Mouse (Mus musculus) frontal cortex, adult 2 months (tissue): ENCODE measurements at regions not wholly inside any gene's neighbourhood (a gene's known extent, or its start where the extent isn't known, plus 50 kb on each side); places are given as distances from the start of the nearest gene placed in this dataset.

Experiments
- DNase-seq, 2 experiments: peaks; one replicate each; pipeline ENCODE4 v3.0.0; 2022; ENCODE audit warnings: low spot score in 1 of 2; ENCODE audit errors: extremely low spot score in 1 of 2

GRCm38 (mm10) chr6:117237096-117237495, 68.8 kb downstream of the Cxcl12 start:
- no peak for DNase-seq

- DNase-seq, result no peak
These were observed 72.9 kb downstream of the Cxcl12 start for GRCm38 (mm10) chr6:117241206-117241605.

DNA sequence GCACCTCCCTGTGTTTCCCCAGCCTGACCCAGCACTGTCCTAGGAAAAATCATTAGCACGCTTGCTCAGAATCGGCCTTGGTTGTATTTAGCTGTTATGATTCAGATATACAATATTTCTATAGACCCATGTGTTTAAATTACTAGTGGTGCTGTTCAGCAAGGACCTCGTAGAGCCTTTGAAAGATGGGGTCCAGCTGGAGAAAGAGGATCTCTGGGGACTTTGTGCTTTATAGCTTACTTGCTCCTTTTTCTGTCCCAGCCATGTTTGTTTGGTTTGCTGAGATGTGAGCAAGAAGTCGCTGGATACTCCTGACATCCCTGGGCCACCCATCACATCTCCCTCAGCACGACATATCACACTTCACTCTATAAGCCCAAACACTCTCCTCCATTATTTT, 77.1 kb downstream of the Cxcl12 start:
- DNase-seq, result no peak

DNA sequence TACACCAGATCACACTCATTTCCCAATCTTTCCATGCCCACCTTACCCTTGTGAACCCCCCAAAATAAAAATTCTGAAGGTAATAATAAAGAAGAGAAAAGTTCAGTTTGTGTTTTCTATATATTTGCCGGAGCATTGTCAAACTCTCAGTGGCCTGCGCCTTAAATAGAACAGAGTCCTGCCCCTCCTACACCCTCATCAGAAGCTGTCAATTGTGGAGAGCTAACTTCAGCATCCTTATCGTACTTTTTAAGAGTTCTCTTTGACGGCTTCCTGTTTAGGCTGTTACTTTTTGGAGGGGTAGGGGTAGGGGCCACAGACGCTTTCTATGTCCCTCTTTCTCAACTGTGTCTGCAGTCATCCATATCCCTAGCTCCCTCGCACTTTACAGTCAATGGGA, 77.5 kb downstream of the Cxcl12 start:
- no peak for DNase-seq

GRCm38 (mm10) chr6:117249230-117249921, 81.0 kb downstream of the Cxcl12 start:
- no peak for DNase-seq

DNA sequence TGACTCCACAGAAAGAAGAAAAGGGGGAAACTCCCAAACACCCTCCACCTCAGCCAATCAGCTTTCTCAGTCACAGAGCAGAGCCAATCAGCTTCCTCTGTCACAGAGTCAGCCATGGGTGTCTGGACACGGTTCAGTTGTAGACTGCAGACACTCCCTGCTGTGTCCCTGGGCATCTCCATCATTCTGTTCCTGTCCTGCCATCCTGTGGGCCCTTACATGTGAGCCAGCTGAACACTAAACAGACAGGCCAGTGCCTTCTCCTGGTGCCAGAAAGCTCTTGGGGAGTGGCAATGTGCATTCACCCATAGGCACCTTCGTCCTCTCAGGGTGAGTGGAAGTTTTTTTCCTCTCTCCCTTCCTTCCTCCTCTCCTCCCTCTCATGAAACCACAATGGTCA, 81.7 kb downstream of the Cxcl12 start:
- no peak for DNase-seq

DNA sequence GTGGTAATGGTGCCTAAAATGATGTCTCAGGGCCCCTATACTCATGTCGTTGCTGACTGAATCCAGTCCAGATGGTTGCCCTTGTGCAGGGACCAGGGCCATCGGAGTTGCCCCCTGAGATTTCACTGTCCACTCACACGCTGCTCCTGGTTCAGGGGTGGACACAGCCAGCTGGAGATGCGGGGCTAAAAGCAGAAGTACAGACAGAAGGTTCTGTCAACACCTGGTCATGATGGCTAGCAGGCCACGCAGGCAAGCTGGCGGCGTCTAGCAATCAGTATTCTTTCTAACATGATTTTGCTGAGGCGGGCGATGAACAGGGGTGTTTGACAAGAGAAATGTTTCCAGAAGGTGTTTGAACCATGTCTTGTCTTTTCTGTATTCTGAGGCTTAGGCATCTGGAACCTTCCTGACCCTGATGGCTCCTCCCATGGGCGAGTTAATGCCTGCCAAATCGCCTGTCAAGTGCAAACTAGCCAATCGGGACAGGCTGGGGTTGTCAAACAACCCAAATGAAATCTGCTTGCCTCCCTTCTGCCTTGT, 83.1 kb downstream of the Cxcl12 start:
- no peak for DNase-seq

- no peak for DNase-seq
These were observed 84.0 kb downstream of the Cxcl12 start for GRCm38 (mm10) chr6:117252361-117252760.

DNA sequence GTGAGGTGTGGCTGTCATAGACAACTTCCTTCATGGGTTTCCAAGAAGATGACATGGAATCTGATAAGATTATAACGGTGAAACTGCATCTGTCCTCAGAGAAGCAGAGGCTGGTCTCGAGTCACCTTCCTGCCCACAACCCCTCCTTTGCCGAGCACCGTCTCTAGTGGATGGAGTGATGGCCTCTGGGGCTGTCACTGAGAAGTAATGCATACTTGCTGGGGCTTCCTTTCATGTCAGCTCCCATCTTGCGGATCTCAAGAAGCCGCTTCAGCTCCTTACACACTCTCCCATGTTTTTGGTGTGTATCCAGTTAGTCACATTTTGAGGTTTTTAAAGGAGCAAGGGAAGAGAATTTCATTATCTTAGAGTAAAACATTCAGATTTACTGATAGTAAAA, 84.7 kb downstream of the Cxcl12 start:
- DNase-seq, result no peak

GRCm38 (mm10) chr6:117253586-117254330, 85.4 kb downstream of the Cxcl12 start:
- no peak for DNase-seq

DNA sequence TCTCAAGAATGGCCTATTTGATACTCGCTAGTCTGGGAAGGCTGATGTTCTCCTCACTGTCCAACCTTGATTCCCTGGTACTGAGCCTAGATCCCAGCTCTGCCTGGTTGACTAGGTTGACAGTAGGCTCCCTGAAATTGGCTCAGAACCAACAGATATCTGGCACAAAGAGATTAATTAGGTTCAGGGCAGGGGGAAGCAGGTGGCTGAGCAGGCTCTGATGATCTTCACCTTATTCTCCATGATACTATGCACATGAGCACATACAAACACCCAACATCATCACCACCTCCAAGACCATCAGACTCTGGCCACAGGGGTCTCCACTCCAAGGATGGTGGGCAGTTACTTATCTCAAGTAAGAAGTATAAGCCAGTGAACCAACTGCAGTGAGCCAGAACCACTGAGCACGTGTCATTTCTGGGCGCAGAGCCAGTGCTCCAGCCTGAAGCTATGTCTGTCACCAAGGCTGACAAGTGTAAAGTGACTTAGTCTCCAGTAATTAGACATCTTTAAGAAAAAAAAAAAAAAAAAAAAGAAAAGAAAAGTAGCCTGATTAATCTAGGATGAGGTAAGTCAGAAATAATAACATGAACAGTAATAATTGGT, 86.4 kb downstream of the Cxcl12 start:
- DNase-seq, result peak; percentile 28 to 76

GRCm38 (mm10) chr6:117255399-117256098, 87.2 kb downstream of the Cxcl12 start:
- DNase-seq, result no peak

DNA sequence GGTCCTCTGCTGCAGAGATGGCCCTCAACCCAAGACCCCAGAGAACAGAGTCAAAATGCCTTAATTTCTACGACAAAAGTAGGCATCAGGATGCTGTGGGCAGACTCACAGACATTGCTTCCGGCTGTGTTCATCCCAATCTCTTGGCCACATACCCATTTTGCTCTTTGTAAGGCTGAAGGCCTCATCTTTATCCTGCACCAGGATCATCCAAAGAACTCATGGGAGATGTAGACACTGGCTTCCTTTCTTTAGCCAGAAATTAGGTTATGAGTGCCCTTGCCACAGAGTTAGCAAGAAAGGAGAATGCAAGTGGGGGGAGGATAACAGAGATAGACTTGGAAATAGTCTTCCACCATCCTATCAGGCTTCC, 87.8 kb downstream of the Cxcl12 start:
- DNase-seq, result no peak

DNA sequence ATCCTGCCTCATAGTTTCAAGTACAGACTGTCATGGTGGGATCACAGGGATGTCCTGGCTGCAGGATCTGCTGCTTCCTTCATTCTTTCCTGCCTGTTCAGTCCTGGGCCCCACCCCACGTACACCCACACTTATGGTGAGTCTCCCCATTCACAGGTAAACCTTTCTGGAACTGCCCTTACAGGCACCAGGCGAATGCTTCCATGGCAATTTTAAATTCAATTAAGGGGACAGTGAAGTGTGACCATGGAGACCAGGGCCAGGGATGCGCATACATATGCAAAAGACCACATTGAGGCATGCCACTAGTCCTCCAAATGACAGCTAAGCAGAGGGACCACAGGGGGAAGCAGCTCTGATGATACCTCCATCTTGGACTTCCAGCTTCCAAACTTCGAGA, 89.3 kb downstream of the Cxcl12 start:
- DNase-seq, result no peak

GRCm38 (mm10) chr6:117267906-117268305, 99.6 kb downstream of the Cxcl12 start:
- no peak for DNase-seq

- DNase-seq, result no peak
These were observed 100.0 kb downstream of the Cxcl12 start for GRCm38 (mm10) chr6:117268376-117268775.

GRCm38 (mm10) chr6:117270261-117270660, 101.9 kb downstream of the Cxcl12 start:
- DNase-seq, result no peak

GRCm38 (mm10) chr6:117271562-117272226, 103.4 kb downstream of the Cxcl12 start:
- peak in 1 of 2 experiments; percentile 25 for DNase-seq

DNA sequence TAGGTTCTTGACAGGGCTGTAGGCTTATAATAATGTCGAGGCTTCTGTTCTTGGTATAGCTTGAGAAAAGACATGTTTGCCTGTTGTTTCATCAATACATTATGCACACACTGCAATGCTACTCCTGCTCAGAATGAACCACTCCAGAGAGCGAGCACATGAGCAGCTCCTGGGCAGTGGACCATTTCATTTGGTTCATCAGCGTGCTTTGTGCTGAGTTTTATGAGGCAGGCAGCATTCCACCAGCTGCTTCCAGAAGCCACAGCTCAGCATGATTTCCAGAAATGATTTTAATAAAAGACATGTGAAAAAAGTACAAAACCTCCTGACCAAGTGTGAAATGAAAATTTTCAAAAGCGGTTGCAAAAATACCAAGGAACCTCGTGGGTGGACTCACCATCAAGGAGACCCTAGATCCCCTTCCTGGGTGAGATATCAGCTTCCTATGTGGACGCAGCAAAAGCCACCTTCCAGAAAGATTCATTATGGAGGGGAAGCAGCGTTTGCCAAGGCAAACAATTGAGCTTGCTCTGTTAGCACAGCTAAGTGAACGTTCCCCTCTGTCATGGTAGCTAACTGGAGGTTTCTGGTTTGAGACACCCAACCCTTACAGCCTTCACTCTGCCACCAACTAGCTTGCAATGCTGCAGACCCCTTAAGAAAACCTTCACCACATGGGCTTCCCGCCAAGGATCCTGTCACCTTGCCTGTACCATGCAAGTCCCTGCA, 104.1 kb downstream of the Cxcl12 start:
- DNase-seq, result no peak

- no peak for DNase-seq
These were observed 107.6 kb downstream of the Cxcl12 start for GRCm38 (mm10) chr6:117275915-117276314.
